Mouse (Mus musculus) mouse trophoblast stem cell (cell line): ENCODE results near the gene Ccdc58.
"Not testable (repeated sequence)": the region's sequence is repeated elsewhere in the genome, so short reads cannot be mapped to it uniquely, and the experiment has no call there.

Experiments used
- in situ Hi-C, 2 experiments: fragments of 300-500 bp; cut with MseI, MboI; formaldehyde crosslinking; loops; 2 replicates in 1 of 2; 3 replicates in 1 of 2; pipeline ENCODE4 v1.15.1; 2025

Ccdc58 gene

GRCm38 (mm10) chr16:36074772-36075171 lies 3.3 kb downstream of the Ccdc58 start:
- in situ Hi-C loops = loop anchor here (25.0 kb wide), 1 partner anchor 388 kb away; the partner anchor contains the start of gene Stfa3 (in 2 of the 2)

- in situ Hi-C loops = loop anchor here (25.0 kb wide), 1 partner anchor 382 kb away; the partner anchor contains the start of gene Stfa3 (in 2 of the 2)
These were observed 8.4 kb downstream of the Ccdc58 start for GRCm38 (mm10) chr16:36079916-36080315.

GRCm38 (mm10) chr16:36087846-36088245 lies 16.4 kb downstream of the Ccdc58 start:
- in situ Hi-C loops = loop anchor here (25.0 kb wide), 1 partner anchor 374 kb away; the partner anchor contains the start of gene Stfa3 (in 2 of the 2)

GRCm38 (mm10) chr16:36089065-36089464 lies 17.6 kb downstream of the Ccdc58 start:
- in situ Hi-C loops = loop anchor here (25.0 kb wide), 1 partner anchor 373 kb away; the partner anchor contains the start of gene Stfa3 (in 2 of the 2)

DNA sequence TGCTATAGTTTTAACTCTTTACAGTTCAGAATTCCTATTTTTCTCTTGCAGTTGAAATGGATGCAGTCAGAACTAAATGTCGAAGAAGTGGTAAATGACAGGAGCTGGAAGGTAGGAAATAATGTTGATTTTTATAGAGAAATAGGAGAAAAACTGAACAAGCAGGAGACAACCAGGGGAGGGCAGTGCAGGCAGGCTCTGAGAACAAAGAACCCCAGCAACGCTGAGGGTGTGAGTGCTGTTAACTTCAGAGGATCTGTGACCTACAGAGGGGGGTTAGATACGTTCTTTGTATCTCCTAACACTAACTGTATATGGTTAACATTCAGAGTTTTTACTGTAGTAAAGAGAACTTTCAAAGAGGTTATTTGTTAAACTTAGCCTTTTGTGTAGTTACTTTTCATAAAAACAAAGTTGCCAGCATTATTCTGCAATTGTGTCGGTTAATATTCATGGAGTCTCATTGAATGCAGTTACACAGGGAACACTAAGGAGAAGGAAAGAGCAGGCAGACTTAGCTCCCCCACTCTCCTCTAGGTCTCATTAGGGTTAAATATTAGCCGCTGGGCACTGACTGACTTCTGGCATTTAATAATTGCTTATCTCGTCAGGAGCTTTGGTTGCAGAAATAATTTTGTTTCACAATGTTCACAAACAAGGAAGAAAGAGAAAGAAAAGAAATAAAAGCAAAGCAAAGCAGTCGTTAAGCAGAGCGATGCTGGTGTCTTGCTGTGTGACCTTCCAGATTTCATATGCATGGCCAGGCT lies 18.5 kb downstream of the Ccdc58 start:
- in situ Hi-C loops = loop anchor here (25.0 kb wide), 1 partner anchor 372 kb away; the partner anchor contains the start of gene Stfa3 (in 2 of the 2)

- in situ Hi-C loops = loop anchor here (25.0 kb wide), 1 partner anchor 371 kb away; the partner anchor contains the start of gene Stfa3 (in 2 of the 2)
These were observed 19.5 kb downstream of the Ccdc58 start for GRCm38 (mm10) chr16:36090785-36091509.

GRCm38 (mm10) chr16:36094079-36094478 lies 22.6 kb downstream of the Ccdc58 start:
- in situ Hi-C loops = loop anchor here (25.0 kb wide), 1 partner anchor 368 kb away; the partner anchor contains the start of gene Stfa3 (in 2 of the 2)

GRCm38 (mm10) chr16:36097813-36098499 lies 26.5 kb downstream of the Ccdc58 start:
- in situ Hi-C loops = loop anchor here (25.0 kb wide), 1 partner anchor 364 kb away; the partner anchor contains the start of gene Stfa3 (in 2 of the 2)

- in situ Hi-C loops = no loop called here
These were observed 30.0 kb downstream of the Ccdc58 start for GRCm38 (mm10) chr16:36101526-36101925.

DNA sequence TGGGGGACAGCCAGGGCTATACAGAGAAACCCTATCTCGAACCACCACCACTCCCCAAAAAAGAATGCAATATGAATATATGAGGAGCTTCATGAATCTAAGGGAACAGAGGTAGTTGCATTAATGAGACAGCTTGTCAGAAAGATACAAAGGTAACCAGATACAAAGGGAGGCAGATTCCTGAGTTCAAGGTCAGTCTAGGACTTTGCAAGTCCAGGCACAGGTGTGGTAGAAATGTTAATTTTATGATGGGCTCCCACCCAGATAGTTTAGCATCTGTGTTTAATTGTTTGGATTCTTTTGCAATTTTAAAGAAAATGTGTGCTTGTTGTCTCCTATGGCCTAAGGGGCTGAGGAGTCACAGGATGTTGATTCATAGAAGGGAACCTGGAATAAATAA lies 30.7 kb downstream of the Ccdc58 start:
- in situ Hi-C loops = no loop called here

- in situ Hi-C loops = not testable (repeated sequence)
These were observed 40.0 kb downstream of the Ccdc58 start for GRCm38 (mm10) chr16:36111486-36111885.

- in situ Hi-C loops = not testable (repeated sequence)
These were observed 44.3 kb downstream of the Ccdc58 start for GRCm38 (mm10) chr16:36115751-36116150.

GRCm38 (mm10) chr16:36128092-36128491 lies 56.6 kb downstream of the Ccdc58 start:
- in situ Hi-C loops = no loop called here

GRCm38 (mm10) chr16:36131141-36131540 lies 59.7 kb downstream of the Ccdc58 start, which contains the start of gene Csta1:
Gene Csta1, minus strand, starts transcription at chr16:36131241.
- in situ Hi-C loops = no loop called here

DNA sequence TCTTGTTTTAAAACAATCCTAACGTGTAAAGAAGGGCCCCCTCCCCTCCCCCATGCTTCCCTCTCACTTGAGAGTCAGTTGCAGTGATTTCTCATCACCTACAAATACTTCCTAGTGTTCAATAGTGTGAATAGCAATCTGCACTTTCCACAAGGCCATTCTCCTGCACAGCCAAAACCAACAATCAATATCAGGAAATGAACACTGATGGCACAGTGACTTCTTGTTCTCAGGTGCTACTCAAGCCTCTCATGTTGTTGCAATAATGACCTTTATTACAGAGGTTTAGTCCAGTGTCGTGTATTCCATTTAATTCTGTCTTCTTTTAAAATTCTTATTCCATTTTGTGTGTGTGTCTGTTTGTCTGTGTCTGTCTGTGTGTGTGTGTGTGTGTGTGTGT lies 66.7 kb downstream of the Ccdc58 start:
- in situ Hi-C loops = no loop called here
